Mouse (Mus musculus) heart, embryonic 13.5 days (tissue): Measurements from ENCODE around the gene Tex33. TPM values are rescaled to one million over a fixed set of nuclear protein-coding genes. Genes with fewer than 3 reads are reported as not detected.

Experiments
- ATAC-seq: fragments of 200-750 bp; cut with Nextera tagmentation; 2 replicates; pipeline ENCODE4 v1.8.0; 2017; ENCODE audit warnings: moderate TSS enrichment; ENCODE audit not compliant: insufficient number of reproducible peaks, low FRiP score, low TSS enrichment; ENCODE audit errors: extremely low read depth
- H3K27ac ChIP-seq: fragments of 300-500 bp; sonication (generic); replicated peaks from 2 replicates; pipeline ENCODE4 v1.5.1; 2015; ENCODE audit warnings: moderate library complexity, mild to moderate bottlenecking, inconsistent platforms
- H3K27me3 ChIP-seq: fragments of 300-500 bp; sonication (generic); replicated peaks from 2 replicates; pipeline ENCODE4 v1.6.1; 2015; ENCODE audit warnings: mild to moderate bottlenecking, inconsistent platforms
- H3K36me3 ChIP-seq: fragments of 300-500 bp; sonication (generic); 2 replicates; pipeline ENCODE4 v1.6.1; 2015; ENCODE audit warnings: mild to moderate bottlenecking, inconsistent platforms
- H3K4me1 ChIP-seq: fragments of 300-500 bp; sonication (generic); 2 replicates; pipeline ENCODE4 v1.6.1; 2015; ENCODE audit warnings: inconsistent platforms
- H3K4me2 ChIP-seq: fragments of 300-500 bp; sonication (generic); 2 replicates; pipeline ENCODE4 v1.6.1; 2015; ENCODE audit warnings: inconsistent platforms, mild to moderate bottlenecking, moderate library complexity
- H3K4me3 ChIP-seq: fragments of 300-500 bp; sonication (generic); 2 replicates; pipeline ENCODE4 v1.5.1; 2015; ENCODE audit warnings: moderate library complexity, mild to moderate bottlenecking, inconsistent platforms
- H3K9ac ChIP-seq: fragments of 300-500 bp; sonication (generic); 2 replicates; pipeline ENCODE4 v1.6.1; 2015; ENCODE audit warnings: inconsistent platforms, mild to moderate bottlenecking, moderate library complexity
- H3K9me3 ChIP-seq: fragments of 300-500 bp; sonication (generic); 2 replicates; pipeline ENCODE4 v1.6.1; 2016; ENCODE audit warnings: inconsistent platforms
- WGBS: fragments of 180-500 bp; shearing (Covaris S2); methylation state at CpG from one replicate; pipeline ENCODE4 v1.1.7; 2015; ENCODE audit warnings: mixed read lengths; 5-methylcytosine and 5-hydroxymethylcytosine counted together
- polyA plus RNA-seq: library from polyadenylated mRNA; unstranded; fragments of >200 nt; fragmentation: Nextera tagmentation; extraction: Ambion mirVana; gene quantifications from 2 replicates; pipeline ENCODE4 v1.2.1, GENCODE M21; 2015

The Tex33 gene
- polyA plus RNA-seq, 1 experiment from 2014 or later, result not detected

DNA sequence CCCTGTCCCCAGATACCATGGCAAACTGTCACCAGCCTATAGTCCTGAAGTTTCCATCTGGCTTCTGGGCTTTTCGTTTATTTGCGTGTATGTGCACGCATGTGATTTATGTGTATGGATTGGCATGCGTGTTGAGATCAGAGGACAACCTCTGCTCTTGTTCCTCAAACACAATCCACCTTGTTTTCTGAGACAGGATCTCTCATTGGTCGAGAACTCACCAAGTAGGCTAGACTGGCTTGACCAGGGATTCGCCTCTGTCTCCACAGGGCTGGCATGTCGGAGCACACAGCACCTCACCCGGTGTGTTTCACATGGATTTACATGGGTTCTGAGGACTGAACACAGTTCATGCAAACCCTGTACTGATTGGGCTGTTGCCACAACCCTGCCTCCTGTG lies 18.4 kb upstream of the Tex33 start:
- H3K4me2 ChIP-seq, result no peak overlapping the region
- H3K27me3 ChIP-seq, result peaks cover 27% of the 10 kb centered on the region
- no peak overlapping the region for H3K4me3 ChIP-seq
- H3K4me1 ChIP-seq, result peaks cover 28% of the 10 kb centered on the region
- no peak for ATAC-seq
- 89% methylated on average over 8 of the region's 8 CpGs for WGBS
- no peak overlapping the region for H3K9ac ChIP-seq
- H3K36me3 ChIP-seq, result no peaks in the 10 kb centered on the region; the same call in 1 of the 2 replicates
- H3K27ac ChIP-seq, result no peak overlapping the region
- no peaks in the 10 kb centered on the region for H3K9me3 ChIP-seq

- peaks cover 31% of the 10 kb centered on the region for H3K27me3 ChIP-seq
- 36% methylated on average over 1 of the region's 1 CpGs for WGBS
- no peak for ATAC-seq
Measured at GRCm38 (mm10) chr15:78413719-78414117, 18.0 kb upstream of the Tex33 start.

GRCm38 (mm10) chr15:78413083-78413718 lies 17.5 kb upstream of the Tex33 start:
- Histone ChIP-seq H3K27ac (no peak overlapping the region), H3K9ac (no peak overlapping the region), H3K4me2 (peak overlapping the region; percentile 22), H3K27me3 (peaks cover 36% of the 10 kb centered on the region), H3K36me3 (no peaks in the 10 kb centered on the region; the same call in 1 of the 2 replicates), H3K4me3 (no peak overlapping the region), H3K9me3 (no peaks in the 10 kb centered on the region), H3K4me1 (peaks cover 28% of the 10 kb centered on the region)
- 77% methylated on average over 14 of the region's 14 CpGs for WGBS
- ATAC-seq, result no peak

More at GRCm38 (mm10) chr15:78413719-78414117, 18.0 kb upstream of the Tex33 start:
- no peaks in the 10 kb centered on the region for H3K9me3 ChIP-seq
- no peak overlapping the region for H3K27ac ChIP-seq
- no peak overlapping the region for H3K9ac ChIP-seq
- H3K4me1 ChIP-seq, result peaks cover 28% of the 10 kb centered on the region
- H3K36me3 ChIP-seq, result no peaks in the 10 kb centered on the region; the same call in 1 of the 2 replicates
- no peak overlapping the region for H3K4me3 ChIP-seq
- H3K4me2 ChIP-seq, result no peak overlapping the region

- Histone ChIP-seq H3K9ac (peak overlapping the region; percentile 66), H3K27ac (no peak overlapping the region)
- WGBS, result 15% methylated on average over 12 of the region's 12 CpGs
Measured at GRCm38 (mm10) chr15:78409570-78410052, 13.9 kb upstream of the Tex33 start.

DNA sequence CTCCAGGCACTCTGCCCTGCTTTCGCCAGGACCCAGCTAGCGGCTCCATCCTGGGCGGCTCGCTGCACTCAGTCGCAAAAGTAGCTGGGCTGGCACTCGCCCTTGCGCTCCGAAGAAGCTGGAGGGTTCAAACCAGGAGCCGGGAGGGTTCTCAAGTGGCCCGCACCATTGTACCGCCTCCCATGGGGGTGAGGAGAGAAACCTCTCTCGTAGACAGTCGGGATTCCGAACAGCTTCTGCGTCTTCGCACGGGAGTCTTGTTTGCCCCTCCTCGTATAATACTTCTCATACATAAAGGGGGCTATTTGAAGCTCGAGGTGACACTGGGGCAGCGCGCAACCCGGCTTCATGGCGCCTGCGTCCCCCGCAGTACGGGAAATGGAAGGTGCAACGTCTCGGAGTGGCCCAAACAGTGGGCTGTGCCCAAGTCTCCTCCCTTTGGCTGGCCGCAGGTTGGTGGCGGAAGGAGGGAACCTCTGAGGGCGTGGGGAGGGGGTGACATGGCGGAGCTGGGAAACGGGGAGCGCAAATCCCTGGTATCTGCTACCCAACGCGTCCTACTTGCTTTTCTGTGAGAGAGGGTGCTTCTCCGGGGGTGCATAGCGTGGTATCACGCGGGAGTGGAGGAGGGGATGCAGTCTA lies 10.7 kb upstream of the Tex33 start, which contains the start of gene Mpst:
Mpst (plus strand) TSS at position 124 of the 642 bp plus-strand sequence.
- peak; percentile 78 for ATAC-seq

More at GRCm38 (mm10) chr15:78409570-78410052, 13.9 kb upstream of the Tex33 start:
- ATAC-seq, result no peak
- Histone ChIP-seq H3K4me1 (peaks cover 51% of the 10 kb centered on the region), H3K9me3 (no peaks in the 10 kb centered on the region), H3K4me3 (peak overlapping the region; percentile 38), H3K27me3 (peaks cover 42% of the 10 kb centered on the region), H3K36me3 (no peaks in the 10 kb centered on the region; the same call in 1 of the 2 replicates), H3K4me2 (peak overlapping the region; percentile 65)

DNA sequence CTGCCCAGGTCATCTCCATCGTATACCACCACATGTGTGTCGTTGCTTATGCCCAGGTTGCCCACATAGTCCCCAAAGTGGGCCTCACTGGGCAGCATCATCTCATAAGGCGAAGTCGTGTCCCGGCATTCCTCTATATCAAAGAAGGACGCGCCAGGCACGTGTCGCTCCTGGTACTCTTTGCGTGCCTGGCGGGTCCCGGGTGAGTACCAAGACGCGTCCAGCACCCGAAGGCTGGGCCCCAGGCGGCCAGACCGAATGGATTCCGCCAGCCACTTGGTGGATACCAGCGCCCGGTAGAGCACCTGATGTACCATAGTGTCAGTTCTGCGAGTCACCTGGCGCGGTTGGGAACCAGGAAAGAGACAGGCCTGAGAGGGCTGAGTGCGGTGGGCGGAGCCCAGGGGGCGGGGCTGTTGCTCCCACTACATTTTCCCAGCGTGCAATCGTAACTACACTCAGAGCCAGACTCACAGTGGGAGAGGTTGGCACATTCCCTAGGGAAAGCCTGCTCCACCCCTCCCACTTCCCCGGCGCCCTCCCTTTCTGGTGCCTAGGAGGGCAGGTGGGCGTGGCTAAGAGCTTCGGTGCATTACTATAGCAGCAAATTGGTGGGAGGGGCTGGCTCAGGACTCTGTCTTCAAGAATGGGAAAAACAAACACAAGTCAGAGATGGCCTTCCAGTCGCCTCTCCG lies 10.0 kb upstream of the Tex33 start, which contains the start of gene Tst:
Tst (minus strand) TSS at position 391 of the 695 bp plus-strand sequence.
- Histone ChIP-seq H3K27me3 (peaks cover 30% of the 10 kb centered on the region), H3K4me2 (peak within 1 kb of the TSS; percentile 97), H3K4me3 (peak within 1 kb of the TSS; percentile 82), H3K27ac (peak within 1 kb of the TSS; percentile 97), H3K4me1 (peaks cover 74% of the 10 kb centered on the region), H3K9me3 (no peaks in the 10 kb centered on the region), H3K36me3 (no peaks in the 10 kb centered on the region), H3K9ac (peak within 1 kb of the TSS; percentile 88)
- ATAC-seq, result peak; percentile 51
- WGBS, result 3% methylated on average over 34 of the region's 34 CpGs

More for the DNA sequence above, 10.7 kb upstream of the Tex33 start, which contains the start of gene Mpst:
- peak within 1 kb of the TSS; percentile 88 for H3K9ac ChIP-seq
- H3K4me2 ChIP-seq, result peak within 1 kb of the TSS; percentile 97
- under 1% methylated on average over 40 of the region's 40 CpGs for WGBS
- H3K9me3 ChIP-seq, result no peaks in the 10 kb centered on the region
- H3K27ac ChIP-seq, result peak within 1 kb of the TSS; percentile 97
- no peaks in the 10 kb centered on the region for H3K36me3 ChIP-seq
- peak within 1 kb of the TSS; percentile 82 for H3K4me3 ChIP-seq
- peaks cover 38% of the 10 kb centered on the region for H3K27me3 ChIP-seq
- peaks cover 70% of the 10 kb centered on the region for H3K4me1 ChIP-seq

DNA sequence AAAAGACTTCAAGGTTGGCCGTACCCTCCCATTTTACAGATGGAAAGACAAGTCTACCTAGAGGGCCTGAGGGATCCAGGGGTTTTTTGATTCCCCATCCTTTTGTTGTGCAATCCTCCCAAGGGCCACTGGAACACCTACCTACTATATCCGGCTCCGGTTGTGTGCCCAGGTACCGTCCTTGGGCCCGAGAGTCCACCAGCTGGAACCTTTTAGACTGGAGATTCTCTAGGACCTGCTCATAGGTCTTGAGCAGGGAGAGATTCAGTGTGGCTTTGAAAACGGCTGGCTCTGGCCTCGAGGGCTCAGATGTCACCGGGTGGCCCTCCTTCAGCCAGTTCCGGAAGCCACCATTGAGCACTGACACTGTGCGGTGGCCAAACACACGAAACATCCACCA lies 9.4 kb upstream of the Tex33 start:
- Histone ChIP-seq H3K4me1 (peaks cover 69% of the 10 kb centered on the region), H3K9ac (peak overlapping the region; percentile 88)
- 47% methylated on average over 11 of the region's 11 CpGs for WGBS

GRCm38 (mm10) chr15:78403896-78404295 lies 8.2 kb upstream of the Tex33 start:
- H3K36me3 ChIP-seq, result no peaks in the 10 kb centered on the region
- H3K27me3 ChIP-seq, result peaks cover 13% of the 10 kb centered on the region
- H3K4me2 ChIP-seq, result peak overlapping the region; percentile 97
- H3K9ac ChIP-seq, result peak overlapping the region; percentile 34
- peak overlapping the region; percentile 69 for H3K27ac ChIP-seq
- no peak for ATAC-seq
- H3K9me3 ChIP-seq, result no peaks in the 10 kb centered on the region
- H3K4me3 ChIP-seq, result no peak overlapping the region
- 40% methylated on average over 1 of the region's 1 CpGs for WGBS
- H3K4me1 ChIP-seq, result peaks cover 62% of the 10 kb centered on the region

More for the DNA sequence above, 9.4 kb upstream of the Tex33 start:
- Histone ChIP-seq H3K36me3 (no peaks in the 10 kb centered on the region), H3K27ac (no peak overlapping the region), H3K4me2 (peak overlapping the region; percentile 97), H3K27me3 (peaks cover 25% of the 10 kb centered on the region), H3K4me3 (peak overlapping the region; percentile 82), H3K9me3 (no peaks in the 10 kb centered on the region)
- no peak for ATAC-seq

DNA sequence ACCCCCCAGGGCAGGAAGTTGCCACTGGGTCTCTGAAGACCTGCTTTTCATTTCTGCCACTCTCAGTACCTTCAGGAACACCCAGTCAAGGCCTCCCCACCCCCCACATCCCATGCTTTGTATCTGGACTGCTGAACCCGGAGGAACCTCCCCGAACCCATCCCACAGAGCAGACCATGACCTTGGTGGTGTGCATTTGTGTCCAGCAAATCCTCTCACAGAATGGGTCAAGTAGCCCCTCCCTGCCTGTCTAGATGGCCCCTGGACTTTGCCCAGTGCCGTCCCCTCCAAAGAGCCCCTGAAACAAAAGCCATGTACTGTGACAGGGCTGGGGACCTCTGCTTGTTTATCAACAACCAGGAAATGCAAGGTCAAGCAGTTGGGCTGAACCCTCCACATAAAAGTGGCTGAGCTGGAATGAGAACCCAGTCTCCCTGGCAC lies 7.6 kb upstream of the Tex33 start:
- WGBS, result 46% methylated on average over 3 of the region's 3 CpGs
- peak overlapping the region; percentile 34 for H3K9ac ChIP-seq
- no peaks in the 10 kb centered on the region for H3K9me3 ChIP-seq
- no peaks in the 10 kb centered on the region for H3K36me3 ChIP-seq
- peak overlapping the region; percentile 69 for H3K27ac ChIP-seq
- H3K4me1 ChIP-seq, result peaks cover 62% of the 10 kb centered on the region
- peaks cover 7% of the 10 kb centered on the region for H3K27me3 ChIP-seq
- H3K4me2 ChIP-seq, result peak overlapping the region; percentile 97
- H3K4me3 ChIP-seq, result no peak overlapping the region
- no peak for ATAC-seq

- H3K27ac ChIP-seq, result peak overlapping the region; percentile 61
- H3K36me3 ChIP-seq, result no peaks in the 10 kb centered on the region
- no peak overlapping the region for H3K4me2 ChIP-seq
- H3K9ac ChIP-seq, result no peak overlapping the region
- no peak for ATAC-seq
- H3K27me3 ChIP-seq, result no peaks in the 10 kb centered on the region
- peaks cover 58% of the 10 kb centered on the region for H3K4me1 ChIP-seq
- no peaks in the 10 kb centered on the region for H3K9me3 ChIP-seq
- H3K4me3 ChIP-seq, result no peak overlapping the region
- WGBS, result 66% methylated on average over 7 of the region's 7 CpGs
Measured at GRCm38 (mm10) chr15:78402423-78402822, 6.7 kb upstream of the Tex33 start.

DNA sequence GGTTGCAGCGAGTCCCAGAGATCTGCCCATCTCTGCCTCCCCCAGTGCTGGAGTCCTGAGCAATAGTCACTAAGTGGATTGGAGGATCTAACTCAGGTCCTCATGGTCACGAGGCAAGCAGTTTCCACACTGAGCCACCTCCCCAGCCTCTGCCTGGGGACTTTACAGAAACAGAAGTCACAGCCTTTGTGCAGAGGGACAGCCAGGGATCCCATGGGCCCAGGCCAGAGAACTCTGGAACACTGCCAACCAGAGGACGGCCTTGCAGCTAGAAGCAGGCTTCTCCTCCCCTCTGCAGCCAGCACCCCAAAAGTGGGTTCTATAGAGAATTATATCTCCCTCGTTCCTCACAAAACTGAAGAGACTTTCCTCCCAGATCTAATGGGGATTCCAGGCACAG lies 6.2 kb upstream of the Tex33 start:
- Histone ChIP-seq H3K9me3 (no peaks in the 10 kb centered on the region), H3K9ac (peak overlapping the region; percentile 52), H3K27ac (peak overlapping the region; percentile 61), H3K4me2 (no peak overlapping the region), H3K27me3 (no peaks in the 10 kb centered on the region), H3K4me1 (peaks cover 53% of the 10 kb centered on the region), H3K36me3 (no peaks in the 10 kb centered on the region), H3K4me3 (no peak overlapping the region)
- 37% methylated on average over 4 of the region's 4 CpGs for WGBS
- no peak for ATAC-seq
